In the genomic region with DNA sequence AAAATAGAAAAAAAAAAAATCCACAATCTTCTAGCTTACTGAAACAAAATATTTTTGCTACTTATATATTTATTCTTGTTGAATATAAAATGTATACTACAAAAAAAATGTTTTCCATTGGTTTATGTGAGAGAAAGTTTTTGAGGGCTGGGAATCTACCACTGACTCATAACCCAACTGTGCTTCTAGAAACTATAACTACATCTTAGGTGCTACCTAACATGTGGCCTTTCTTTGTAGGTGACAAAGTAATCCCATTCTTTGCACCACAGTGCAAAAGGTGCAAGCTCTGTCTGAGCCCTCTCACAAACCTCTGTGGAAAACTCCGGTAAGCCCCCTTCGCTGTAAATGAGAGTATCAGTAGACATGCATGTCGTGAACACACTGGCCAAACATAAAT, we compare ENCODE assay signal across 29 mouse cellular contexts. TPM values are rescaled to one million over a fixed set of nuclear protein-coding genes. Genes with fewer than 3 reads are reported as not detected.
DNase-seq lines count a peak whose midpoint lies in the region; ATAC-seq and TF ChIP-seq lines count a peak whose summit lies in the region.
"Had no signal": no experiment of that assay in that cellular context is flagged by ENCODE, and none has a peak within 500 bp of the region (broad histone marks: within the 10 kb centered on the region; RNA-seq: fewer than 3 reads in every experiment).

No protein-coding gene starts in this region.

- no peak overlapping the region for H3K27ac ChIP-seq in cerebellum, adult 2 months (ENCODE audit: insufficient read depth, low read length)
- H3K27ac ChIP-seq: embryonic facial prominence, embryonic 13.5 days; embryonic facial prominence, embryonic 15.5 days; forebrain, embryonic 10.5 days; forebrain, embryonic 12.5 days had no signal

- WGBS in cerebellum, adult 2 months = 95% methylated on average over 3 of the region's 3 CpGs

- H3K4me1 ChIP-seq in cerebellum, adult 2 months (ENCODE audit: control insufficient read depth, insufficient read depth, low read length) = no peaks in the 10 kb centered on the region
- H3K4me1 ChIP-seq: embryonic facial prominence, embryonic 13.5 days; embryonic facial prominence, embryonic 15.5 days; forebrain, embryonic 10.5 days; forebrain, embryonic 12.5 days had no signal

- intact Hi-C loops in left cerebral cortex, postnatal 10 days (cut with DNase I) = no loop called here

- no peaks in the 10 kb centered on the region for H3K27me3 ChIP-seq in cerebellum, adult 2 months (ENCODE audit: control insufficient read depth, insufficient read depth, low read length)
- H3K27me3 ChIP-seq: embryonic facial prominence, embryonic 13.5 days; embryonic facial prominence, embryonic 15.5 days; forebrain, embryonic 12.5 days had no signal

- TF ChIP-seq POLR2A in cerebellum, adult 2 months (IDR thresholded peaks at IDR 0.05; ENCODE audit: borderline replicate concordance, insufficient read depth, low read length) = no peak

- H3K4me3 ChIP-seq in cerebellum, adult 2 months (replicated peaks; ENCODE audit: insufficient read depth, low read depth, low read length) = no peak overlapping the region
- H3K4me3 ChIP-seq: embryonic facial prominence, embryonic 13.5 days; embryonic facial prominence, embryonic 15.5 days; erythroblast, embryonic 14.5 days; forebrain, embryonic 10.5 days; forebrain, embryonic 12.5 days had no signal

- peak; percentile 45 for ATAC-seq in CD4-positive, CD25-positive, alpha-beta regulatory T cell, adult 4 months
- peak; percentile 41 for ATAC-seq in activated CD4-positive, CD25-positive, alpha-beta regulatory T cell, adult 4 months
- ATAC-seq in inflammation-experienced regulatory T-cells, adult 6 months = peak; percentile 36
- ATAC-seq: forebrain, embryonic 14.5 days; forebrain, embryonic 16.5 days; Patski had no signal

- peak; percentile 59 for DNase-seq in CD4-positive helper T cell, adult 2 months (ENCODE audit: low read depth, low spot score)
- no peak for DNase-seq in cerebellum, adult 2 months
- no peak for DNase-seq in right cerebral cortex, postnatal 10 days (ENCODE audit: low spot score in 2 of 2)
- no peak for DNase-seq in left cerebral cortex, postnatal 10 days (ENCODE audit: extremely low spot score in 1 of 2, low spot score in 2 of 2)
- DNase-seq: adrenal gland, adult 8-10 months; adrenal gland, postnatal 14 days; adrenal gland, postnatal 36 days; B cell, adult 2 months; cerebellum, adult 11-12 months; cerebellum, adult 8-10 months; cerebellum, adult 9-11 months; cerebellum, postnatal 14 days; cerebellum, postnatal 36 days; embryo, embryonic 11 days had no signal

- no peak for TF ChIP-seq CTCF in cerebellum, adult 2 months (IDR thresholded peaks at IDR 0.05; ENCODE audit: borderline replicate concordance, insufficient read depth, low read depth, low read length)

RNA-seq across cellular contexts. Expression of a gene that starts 5.1 kb away (rescaled TPM):
- not detected for polyA plus RNA-seq in CD4-positive, CD25-positive, alpha-beta regulatory T cell, adult 4 months (2017; shearing (Covaris generic))
- polyA plus RNA-seq in activated CD4-positive, CD25-positive, alpha-beta regulatory T cell, adult 4 months (2017; shearing (Covaris generic)) = under 1 TPM; 0.25 to 0.38 TPM
- under 1 TPM in 1 of 3 experiments, not detected in 2; 0.34 TPM for polyA plus RNA-seq in inflammation-experienced regulatory T-cells, adult 6 months (2017; shearing (Covaris generic))
- polyA plus RNA-seq in cerebellum, adult 2 months (2012; rRNA removed) = not detected in 2 replicates
- total RNA-seq in left cerebral cortex, postnatal 10 days (2021) = not detected
- total RNA-seq: common myeloid progenitor, adult 5-6 weeks; G1E had no signal
- polyA plus RNA-seq: embryonic facial prominence, embryonic 11.5 days; embryonic facial prominence, embryonic 13.5 days; embryonic facial prominence, embryonic 15.5 days; erythroblast, embryonic 14.5 days; forebrain, embryonic 10.5 days; forebrain, embryonic 12.5 days; forebrain, embryonic 14.5 days; forebrain, embryonic 16.5 days; frontal cortex, adult 2 months; G1E; Patski had no signal

RNA-seq across cellular contexts. Expression of a gene that starts 22.5 kb away (rescaled TPM):
- 100 to 1,000 TPM; 118 to 126 TPM for polyA plus RNA-seq in CD4-positive, CD25-positive, alpha-beta regulatory T cell, adult 4 months (2017; shearing (Covaris generic))
- polyA plus RNA-seq in activated CD4-positive, CD25-positive, alpha-beta regulatory T cell, adult 4 months (2017; shearing (Covaris generic)) = 100 to 1,000 TPM; 117 to 122 TPM
- 100 to 1,000 TPM; 113 to 118 (median 116) TPM for polyA plus RNA-seq in inflammation-experienced regulatory T-cells, adult 6 months (2017; shearing (Covaris generic))
- polyA plus RNA-seq in cerebellum, adult 2 months (2012; rRNA removed) = 84.3 and 84.6 TPM in 2 replicates
- total RNA-seq in left cerebral cortex, postnatal 10 days (2021) = 10 to 100 TPM; 82.8 to 83.2 TPM
